Mouse (Mus musculus) liver, adult 2 months (tissue): ENCODE measurements at regions not wholly inside any gene's neighbourhood (a gene's known extent, or its start where the extent isn't known, plus 50 kb on each side); places are given as distances from the start of the nearest gene placed in this dataset.

ENCODE experiments used
- CTCF ChIP-seq: fragments of 200-500 bp; IDR thresholded peaks from 2 replicates; pipeline ENCODE4 v1.5.1; 2011; ENCODE audit warnings: low read depth, low read length, control low read depth
- POLR2A ChIP-seq: fragments of 200-500 bp; IDR thresholded peaks from 2 replicates; pipeline ENCODE4 v1.6.1; 2011; ENCODE audit warnings: low read length, control low read depth; ENCODE audit not compliant: insufficient read depth; ENCODE audit errors: extremely low read depth

- TF ChIP-seq POLR2A, result no peak
- no peak for TF ChIP-seq CTCF
Measured at GRCm38 (mm10) chr14:80113115-80113687, 129.3 kb downstream of the Olfm4 start.
